Mouse (Mus musculus) intestine, embryonic 14.5 days (tissue): ENCODE data around the gene Map2k4. TPM values are rescaled to one million over a fixed set of nuclear protein-coding genes. Genes with fewer than 3 reads are reported as not detected.

Experiments used
- ATAC-seq: fragments of 200-750 bp; cut with Nextera tagmentation; replicated peaks from 2 replicates; pipeline ENCODE4 v1.8.0; 2017; ENCODE audit warnings: low read depth, moderate number of reproducible peaks, moderate TSS enrichment, moderate library complexity; ENCODE audit not compliant: low FRiP score, low TSS enrichment
- DNase-seq: peaks from one replicate; pipeline ENCODE4 v3.0.0-alpha.2; 2018; ENCODE audit warnings: low spot score
- H3K27ac ChIP-seq: fragments of 300-500 bp; sonication (generic); 2 replicates; pipeline ENCODE4 v1.5.1; 2014; ENCODE audit warnings: low read depth, mild to moderate bottlenecking, control low read depth
- H3K27me3 ChIP-seq: fragments of 300-500 bp; sonication (generic); replicated peaks from 2 replicates; pipeline ENCODE4 v1.6.1; 2014; ENCODE audit warnings: low read length, control low read depth; ENCODE audit not compliant: control insufficient read depth, insufficient read depth
- H3K36me3 ChIP-seq: fragments of 300-500 bp; sonication (generic); 2 replicates; pipeline ENCODE4 v1.6.1; 2014; ENCODE audit warnings: low read length, control low read depth; ENCODE audit not compliant: control insufficient read depth, insufficient read depth
- H3K4me1 ChIP-seq: fragments of 300-500 bp; sonication (generic); replicated peaks from 2 replicates; pipeline ENCODE4 v1.6.1; 2014; ENCODE audit warnings: low read length, control low read depth, mixed read lengths; ENCODE audit not compliant: control insufficient read depth, insufficient read depth
- H3K4me2 ChIP-seq: fragments of 300-500 bp; sonication (generic); 2 replicates; pipeline ENCODE4 v1.6.1; 2014; ENCODE audit warnings: low read length
- H3K4me3 ChIP-seq: fragments of 300-500 bp; sonication (generic); 2 replicates; pipeline ENCODE4 v1.5.1; 2014; ENCODE audit warnings: low read depth, low read length, control low read depth, mixed read lengths
- H3K9ac ChIP-seq: fragments of 300-500 bp; sonication (generic); 2 replicates; pipeline ENCODE4 v1.6.1; 2014; ENCODE audit warnings: mild to moderate bottlenecking, low read length
- H3K9me3 ChIP-seq: fragments of 300-500 bp; sonication (generic); 2 replicates; pipeline ENCODE4 v1.6.1; 2016; ENCODE audit warnings: low read length, control low read depth; ENCODE audit not compliant: control insufficient read depth
- WGBS: fragments of 180-500 bp; shearing (Covaris S2); extraction: QIAGEN DNeasy Blood & Tissue Kit; methylation state at CpG from one replicate; pipeline ENCODE4 v1.1.7; 2014; 5-methylcytosine and 5-hydroxymethylcytosine counted together
- polyA plus RNA-seq: library from polyadenylated mRNA; unstranded; fragments of >200 nt; fragmentation: Nextera tagmentation; extraction: Ambion mirVana; gene quantifications from 2 replicates; pipeline ENCODE4 v1.2.1, GENCODE M21; 2014

The Map2k4 gene
- polyA plus RNA-seq, 1 experiment from 2014 or later: 68.9 TPM

- H3K27me3 ChIP-seq: no peaks in the 10 kb centered on the region
- ATAC-seq: no peak
- no peak overlapping the region for H3K4me3 ChIP-seq
- no peak overlapping the region for H3K4me2 ChIP-seq
- H3K27ac ChIP-seq: no peak overlapping the region
- H3K9me3 ChIP-seq: no peaks in the 10 kb centered on the region
- WGBS: 82% methylated on average over 6 of the region's 6 CpGs
- no peak overlapping the region for H3K9ac ChIP-seq
- DNase-seq: no peak
- H3K36me3 ChIP-seq: peaks cover 22% of the 10 kb centered on the region
- no peaks in the 10 kb centered on the region for H3K4me1 ChIP-seq
These were observed 75.3 kb downstream of the Map2k4 start for GRCm38 (mm10) chr11:65712754-65713306.

- H3K9me3 ChIP-seq: no peaks in the 10 kb centered on the region
- ATAC-seq (no peak), DNase-seq (no peak)
- no peak overlapping the region for H3K4me3 ChIP-seq
- no peak overlapping the region for H3K27ac ChIP-seq
- H3K27me3 ChIP-seq: no peaks in the 10 kb centered on the region
- WGBS: 93% methylated on average over 4 of the region's 4 CpGs
- no peak overlapping the region for H3K4me2 ChIP-seq
- H3K9ac ChIP-seq: no peak overlapping the region
- H3K36me3 ChIP-seq: peaks cover 50% of the 10 kb centered on the region
- H3K4me1 ChIP-seq: no peaks in the 10 kb centered on the region
These were observed 81.3 kb downstream of the Map2k4 start for GRCm38 (mm10) chr11:65706784-65707183.

- no peak for DNase-seq
- Histone ChIP-seq H3K4me3 (no peak overlapping the region), H3K27ac (no peak overlapping the region), H3K9ac (no peak overlapping the region), H3K27me3 (no peaks in the 10 kb centered on the region), H3K4me1 (no peaks in the 10 kb centered on the region), H3K36me3 (peaks cover 56% of the 10 kb centered on the region), H3K4me2 (no peak overlapping the region), H3K9me3 (no peaks in the 10 kb centered on the region)
- WGBS: 85% methylated on average over 2 of the region's 2 CpGs
- no peak for ATAC-seq
These were observed 81.9 kb downstream of the Map2k4 start for GRCm38 (mm10) chr11:65706176-65706575.

GRCm38 (mm10) chr11:65704861-65705260 lies 83.2 kb downstream of the Map2k4 start:
- WGBS: 87% methylated on average over 4 of the region's 4 CpGs
- DNase-seq (no peak), ATAC-seq (no peak)
- Histone ChIP-seq H3K27me3 (no peaks in the 10 kb centered on the region), H3K9me3 (no peaks in the 10 kb centered on the region), H3K27ac (no peak overlapping the region), H3K4me2 (no peak overlapping the region), H3K4me1 (no peaks in the 10 kb centered on the region), H3K9ac (no peak overlapping the region), H3K36me3 (peaks cover 63% of the 10 kb centered on the region), H3K4me3 (no peak overlapping the region)

- DNase-seq: peak; percentile 64
- no peak overlapping the region for H3K4me3 ChIP-seq
- no peak overlapping the region for H3K27ac ChIP-seq
- H3K36me3 ChIP-seq: no peaks in the 10 kb centered on the region
- no peak overlapping the region for H3K9ac ChIP-seq
- peak; percentile 40; the same call in 1 of the 2 replicates for ATAC-seq
- H3K4me1 ChIP-seq: no peaks in the 10 kb centered on the region
- H3K27me3 ChIP-seq: no peaks in the 10 kb centered on the region
- peak overlapping the region; percentile 9; the same call in 1 of the 2 replicates for H3K4me2 ChIP-seq
- 26% methylated on average over 12 of the region's 12 CpGs for WGBS
- no peaks in the 10 kb centered on the region for H3K9me3 ChIP-seq
These were observed 109.2 kb downstream of the Map2k4 start for GRCm38 (mm10) chr11:65678824-65679402.

GRCm38 (mm10) chr11:65667348-65667969 lies 120.6 kb downstream of the Map2k4 start:
- no peak overlapping the region for H3K4me2 ChIP-seq
- H3K4me1 ChIP-seq: peaks cover 7% of the 10 kb centered on the region; the same call in 1 of the 2 replicates
- H3K36me3 ChIP-seq: no peaks in the 10 kb centered on the region
- no peak overlapping the region for H3K27ac ChIP-seq
- no peaks in the 10 kb centered on the region for H3K9me3 ChIP-seq
- WGBS: 50% methylated on average over 6 of the region's 6 CpGs
- H3K27me3 ChIP-seq: no peaks in the 10 kb centered on the region
- DNase-seq (no peak), ATAC-seq (no peak)
- no peak overlapping the region for H3K4me3 ChIP-seq
- H3K9ac ChIP-seq: no peak overlapping the region

GRCm38 (mm10) chr11:65664903-65665302 lies 123.2 kb downstream of the Map2k4 start:
- no peak overlapping the region for H3K4me2 ChIP-seq
- H3K27me3 ChIP-seq: no peaks in the 10 kb centered on the region
- no peaks in the 10 kb centered on the region for H3K36me3 ChIP-seq
- no peak for DNase-seq
- no peak overlapping the region for H3K4me3 ChIP-seq
- WGBS: 60% methylated on average over 6 of the region's 6 CpGs
- H3K4me1 ChIP-seq: peaks cover 7% of the 10 kb centered on the region; the same call in 1 of the 2 replicates
- no peaks in the 10 kb centered on the region for H3K9me3 ChIP-seq
- no peak overlapping the region for H3K9ac ChIP-seq
- ATAC-seq: no peak
- no peak overlapping the region for H3K27ac ChIP-seq

- Histone ChIP-seq H3K4me3 (no peak overlapping the region), H3K9me3 (no peaks in the 10 kb centered on the region), H3K9ac (no peak overlapping the region), H3K27ac (peak overlapping the region; percentile 54), H3K36me3 (no peaks in the 10 kb centered on the region), H3K4me2 (no peak overlapping the region), H3K4me1 (peaks cover 7% of the 10 kb centered on the region; the same call in 1 of the 2 replicates), H3K27me3 (no peaks in the 10 kb centered on the region)
- DNase-seq (no peak), ATAC-seq (peak; percentile 32; the same call in 1 of the 2 replicates)
- WGBS: 30% methylated on average over 8 of the region's 8 CpGs
These were observed 126.1 kb downstream of the Map2k4 start for GRCm38 (mm10) chr11:65661790-65662522.
